Mouse (Mus musculus) MEL (cell line): ENCODE data around the gene Agpat4. TPM values are rescaled to one million over a fixed set of nuclear protein-coding genes. Genes with fewer than 3 reads are reported as not detected.
A peak's percentile ranks its signal among the peaks of the same experiment; 100 is the strongest.

Source experiments
- DNase-seq: peaks from one replicate; pipeline ENCODE4 v3.0.0; 2011; ENCODE audit warnings: low read depth, low spot score
- H3K27ac ChIP-seq: 2 replicates; pipeline ENCODE4 v1.5.1; 2012; ENCODE audit warnings: low read depth, mild to moderate bottlenecking, control low read depth, low read length, moderate library complexity; ENCODE audit not compliant: control insufficient read depth
- H3K27me3 ChIP-seq, 2 experiments: fragments of 150-350 bp in 1 of 2; sonication (generic) in 1 of 2; 2 replicates each; pipeline ENCODE4 v1.6.1; 2012; ENCODE audit warnings: low read length in 2 of 2, mild to moderate bottlenecking in 2 of 2, improper control_type of control experiment in 1 of 2, moderate library complexity in 1 of 2; ENCODE audit not compliant: insufficient read depth in 2 of 2, control insufficient read depth in 1 of 2
- H3K36me3 ChIP-seq, 2 experiments: 2 replicates each; pipeline ENCODE4 v1.6.1; 2012 to 2014; ENCODE audit warnings: low read length in 2 of 2, improper control_type of control experiment in 1 of 2, inconsistent platforms in 1 of 2, mild to moderate bottlenecking in 1 of 2; ENCODE audit not compliant: insufficient read depth in 2 of 2, control insufficient read depth in 1 of 2
- H3K4me1 ChIP-seq, 2 experiments: fragments of 150-350 bp in 1 of 2; sonication (generic) in 1 of 2; 2 replicates each; pipeline ENCODE4 v1.6.1; 2012; ENCODE audit warnings: low read length in 2 of 2, improper control_type of control experiment in 1 of 2, mild to moderate bottlenecking in 1 of 2; ENCODE audit not compliant: insufficient read depth in 2 of 2, control insufficient read depth in 1 of 2
- H3K4me3 ChIP-seq, 2 experiments: fragments of 150-350 bp in 1 of 2; sonication (generic) in 1 of 2; 2 replicates each; pipeline ENCODE4 v1.5.1; 2012; ENCODE audit warnings: low read depth in 2 of 2, low read length in 2 of 2, mild to moderate bottlenecking in 2 of 2, moderate library complexity in 2 of 2, control low read depth in 1 of 2, improper control_type of control experiment in 1 of 2; ENCODE audit not compliant: control insufficient read depth in 1 of 2, insufficient read depth in 1 of 2
- H3K79me2 ChIP-seq: 2 replicates; pipeline ENCODE4 v1.6.1; 2012; ENCODE audit warnings: mild to moderate bottlenecking, low read length, moderate library complexity; ENCODE audit not compliant: control insufficient read depth, poor library complexity, insufficient read depth
- H3K9ac ChIP-seq: 2 replicates; pipeline ENCODE4 v1.6.1; 2012; ENCODE audit warnings: low read depth, mild to moderate bottlenecking, control low read depth, low read length, moderate library complexity; ENCODE audit not compliant: control insufficient read depth, poor library complexity, severe bottlenecking
- H3K9me3 ChIP-seq: fragments of 150-350 bp; sonication (generic); replicated peaks from 2 replicates; pipeline ENCODE4 v1.6.1; 2012; ENCODE audit warnings: mild to moderate bottlenecking, low read length, improper control_type of control experiment, moderate library complexity; ENCODE audit not compliant: insufficient read depth
- CTCF ChIP-seq, 3 experiments: IDR thresholded peaks in 2 of 3; conservative IDR thresholded peaks in 1 of 3; 2 replicates each; pipeline ENCODE4 v1.5.1; 2011 to 2012; ENCODE audit warnings: low read length in 3 of 3, low read depth in 2 of 3, mild to moderate bottlenecking in 2 of 3, improper control_type of control experiment in 1 of 3, inconsistent platforms in 1 of 3, mixed read lengths in 1 of 3, moderate library complexity in 1 of 3; ENCODE audit not compliant: control insufficient read depth in 1 of 3, insufficient read depth in 1 of 3, poor library complexity in 1 of 3, severe bottlenecking in 1 of 3
- ELF1 ChIP-seq: IDR thresholded peaks from 2 replicates; pipeline ENCODE4 v1.6.1; 2014; ENCODE audit warnings: low read depth, mild to moderate bottlenecking, inconsistent platforms, low read length, improper control_type of control experiment, moderate library complexity
- EP300 ChIP-seq, 2 experiments: IDR thresholded peaks; 2 replicates each; pipeline ENCODE4 v1.6.1; 2011; ENCODE audit warnings: improper control_type of control experiment in 2 of 2, low read length in 2 of 2, low read depth in 1 of 2, mild to moderate bottlenecking in 1 of 2
- ETS1 ChIP-seq: IDR thresholded peaks from 2 replicates; pipeline ENCODE4 v1.6.1; 2012; ENCODE audit warnings: low read depth, mild to moderate bottlenecking, inconsistent platforms, low read length, improper control_type of control experiment, moderate library complexity
- GATA1 ChIP-seq: IDR thresholded peaks from 2 replicates; pipeline ENCODE4 v1.6.1; 2011; ENCODE audit warnings: low read depth, low read length, improper control_type of control experiment
- HCFC1 ChIP-seq: IDR thresholded peaks from 2 replicates; pipeline ENCODE4 v1.6.1; 2012; ENCODE audit warnings: low read depth, mild to moderate bottlenecking, inconsistent platforms, low read length, improper control_type of control experiment, moderate library complexity
- JUND ChIP-seq: IDR thresholded peaks from 2 replicates; pipeline ENCODE4 v1.6.1; 2011; ENCODE audit warnings: low read depth, mild to moderate bottlenecking, improper control_type of control experiment, low read length
- MAFK ChIP-seq: IDR thresholded peaks from 2 replicates; pipeline ENCODE4 v1.6.1; 2011; ENCODE audit warnings: low read depth, mild to moderate bottlenecking, low read length, improper control_type of control experiment, borderline replicate concordance
- MAZ ChIP-seq: IDR thresholded peaks from 2 replicates; pipeline ENCODE4 v1.6.1; 2012; ENCODE audit warnings: low read depth, mild to moderate bottlenecking, inconsistent platforms, low read length, improper control_type of control experiment
- MEF2A ChIP-seq: IDR thresholded peaks from 2 replicates; pipeline ENCODE4 v1.6.1; 2014; ENCODE audit warnings: low read depth, mild to moderate bottlenecking, inconsistent platforms, low read length, improper control_type of control experiment; ENCODE audit not compliant: poor library complexity, insufficient replicate concordance, severe bottlenecking; ENCODE audit errors: extremely low read depth
- MYB ChIP-seq: IDR thresholded peaks from 2 replicates; pipeline ENCODE4 v1.6.1; 2011; ENCODE audit warnings: mild to moderate bottlenecking, low read depth, low read length, improper control_type of control experiment
- NELFE ChIP-seq: IDR thresholded peaks from 2 replicates; pipeline ENCODE4 v1.6.1; 2011; ENCODE audit warnings: low read depth, low read length, improper control_type of control experiment
- POLR2AphosphoS2 ChIP-seq: IDR thresholded peaks from 2 replicates; pipeline ENCODE4 v1.6.1; 2011; ENCODE audit warnings: low read length, improper control_type of control experiment
- SMC3 ChIP-seq: IDR thresholded peaks from 2 replicates; pipeline ENCODE4 v1.6.1; 2011; ENCODE audit warnings: low read depth, low read length, improper control_type of control experiment
- TBP ChIP-seq: IDR thresholded peaks from 2 replicates; pipeline ENCODE4 v1.8.0; 2011; ENCODE audit warnings: low read depth, low read length, improper control_type of control experiment
- UBTF ChIP-seq: IDR thresholded peaks from 2 replicates; pipeline ENCODE4 v1.6.1; 2012; ENCODE audit warnings: low read depth, mild to moderate bottlenecking, inconsistent platforms, low read length, improper control_type of control experiment, moderate library complexity, borderline replicate concordance; ENCODE audit not compliant: insufficient read depth
- USF1 ChIP-seq: IDR thresholded peaks from 2 replicates; pipeline ENCODE4 v1.6.1; 2014; ENCODE audit warnings: low read depth, mild to moderate bottlenecking, inconsistent platforms, low read length, improper control_type of control experiment, moderate library complexity
- ZC3H11A ChIP-seq: IDR thresholded peaks from 2 replicates; pipeline ENCODE4 v1.6.1; 2012; ENCODE audit warnings: low read depth, mild to moderate bottlenecking, inconsistent platforms, low read length, improper control_type of control experiment
- ZMIZ1 ChIP-seq: IDR thresholded peaks from 2 replicates; pipeline ENCODE4 v1.6.1; 2012; ENCODE audit warnings: low read depth, mild to moderate bottlenecking, inconsistent platforms, low read length, improper control_type of control experiment, moderate library complexity
- ZNF384 ChIP-seq: IDR thresholded peaks from 2 replicates; pipeline ENCODE4 v1.6.1; 2012; ENCODE audit warnings: low read depth, mild to moderate bottlenecking, inconsistent platforms, low read length, improper control_type of control experiment
- polyA plus RNA-seq, 2 experiments: library from polyadenylated mRNA; stranded (reverse) in 1 of 2; unstranded in 1 of 2; fragments of >175 nt in 1 of 2; fragments of >200 nt in 1 of 2; gene quantifications; 2 replicates each; pipeline versions ENCODE4 v1.2.1 to v1.2.4; 2012; ENCODE audit warnings: low replicate concordance in 2 of 2, low read depth in 1 of 2; ENCODE audit not compliant: insufficient read length in 2 of 2, insufficient read depth in 1 of 2, missing spikeins in 1 of 2
- total RNA-seq: library from RNA; depleted of rRNA; stranded (reverse); fragments of 300-350 nt; gene quantifications from 2 replicates; pipeline ENCODE4 v1.2.3, GENCODE M21; 2012

The Agpat4 gene
- total and polyA plus RNA-seq, 3 experiments = 3.3 to 9.3 TPM; not detected in 1

- TF ChIP-seq MAFK = no peak
These were observed 67.4 kb downstream of the Agpat4 start (continued) for GRCm38 (mm10) chr17:12185855-12186254.

GRCm38 (mm10) chr17:12186341-12186740 is 67.8 kb downstream of the Agpat4 start:
- Histone ChIP-seq H3K79me2 (no peaks in the 10 kb centered on the region), H3K4me3 (no peak overlapping the region), H3K27ac (peak overlapping the region; percentile 58), H3K27me3 (no peaks in the 10 kb centered on the region), H3K9ac (no peak overlapping the region; the same call in 1 of the 2 replicates), H3K36me3 (peaks cover 0 to 21% of the 10 kb centered on the region in 2 experiments; a peak in 2 of 4 replicates), H3K4me1 (peaks cover 16 to 21% of the 10 kb centered on the region in 2 experiments), H3K9me3 (no peaks in the 10 kb centered on the region)
- TF ChIP-seq POLR2AphosphoS2 (no peak), USF1 (no peak), MYB (no peak), ZC3H11A (no peak), CTCF (IDR thresholded peaks at IDR 0.05 in 2 of 3, conservative IDR thresholded peaks at IDR 0.05 in 1 of 3; ENCODE audit: control insufficient read depth in 1 of 3, insufficient read depth in 1 of 3, low read depth in 2 of 3, low read length in 3 of 3, poor library complexity in 1 of 3, severe bottlenecking in 1 of 3) (no peak), TBP (no peak), GATA1 (no peak), ZNF384 (no peak), HCFC1 (no peak), UBTF (no peak), SMC3 (no peak), ETS1 (no peak), ELF1 (no peak), MAZ (no peak), MEF2A (no peak), EP300 (IDR thresholded peaks at IDR 0.05; ENCODE audit: low read depth in 1 of 2, low read length in 2 of 2) (no peak), ZMIZ1 (no peak), NELFE (no peak)
- no peak for DNase-seq

- no peaks in the 10 kb centered on the region for H3K9me3 ChIP-seq
- no peak overlapping the region for H3K9ac ChIP-seq
- no peaks in the 10 kb centered on the region for H3K27me3 ChIP-seq
- no peak overlapping the region for H3K4me3 ChIP-seq
- H3K27ac ChIP-seq = no peak overlapping the region
- H3K4me1 ChIP-seq = peaks cover 16 to 21% of the 10 kb centered on the region in 2 experiments
- DNase-seq = no peak
- peaks cover 0 to 21% of the 10 kb centered on the region in 2 experiments; a peak in 2 of 4 replicates for H3K36me3 ChIP-seq
- H3K79me2 ChIP-seq = no peaks in the 10 kb centered on the region
- TF ChIP-seq JUND = no peak
These were observed 69.3 kb downstream of the Agpat4 start for GRCm38 (mm10) chr17:12187782-12188181.
